ENCODE assay signal across 21 mouse cellular contexts in the genomic region with DNA sequence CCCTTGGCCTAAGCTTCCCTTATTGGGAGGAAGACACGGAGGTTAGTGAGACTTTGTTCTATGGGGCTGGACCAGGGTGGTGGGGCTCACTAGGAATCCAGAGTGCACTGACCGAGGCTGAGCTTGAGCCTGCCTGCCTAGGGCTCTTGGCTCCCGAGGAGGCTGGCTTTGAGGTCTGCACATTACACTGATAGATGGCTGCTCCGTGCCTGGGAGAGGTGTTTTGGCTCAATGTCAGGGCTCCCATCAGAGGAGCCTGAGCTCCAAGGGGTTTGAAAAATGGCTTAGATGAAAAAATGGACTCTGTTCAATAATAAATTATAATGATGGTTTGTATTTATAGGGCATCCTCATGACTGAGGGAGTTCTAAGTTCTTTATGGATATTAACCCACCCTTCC. TPM values are rescaled to one million over a fixed set of nuclear protein-coding genes. Genes with fewer than 3 reads are reported as not detected.
DNase-seq lines count a peak whose midpoint lies in the region; ATAC-seq and TF ChIP-seq lines count a peak whose summit lies in the region.
"Had no signal": no experiment of that assay in that cellular context is flagged by ENCODE, and none has a peak within 500 bp of the region (broad histone marks: within the 10 kb centered on the region; RNA-seq: fewer than 3 reads in every experiment).

No protein-coding gene starts in this region.

- H3K9me3 ChIP-seq in midbrain, embryonic 15.5 days: no peaks in the 10 kb centered on the region
- H3K9me3 ChIP-seq in midbrain, postnatal 0 days (ENCODE audit: low read length): no peaks in the 10 kb centered on the region
- H3K9me3 ChIP-seq in hindbrain, embryonic 12.5 days (replicated peaks): no peaks in the 10 kb centered on the region
- no peaks in the 10 kb centered on the region for H3K9me3 ChIP-seq in limb, embryonic 13.5 days
- H3K9me3 ChIP-seq: embryonic facial prominence, embryonic 13.5 days; forebrain, embryonic 15.5 days; heart, embryonic 10.5 days; limb, embryonic 12.5 days; liver, embryonic 13.5 days; lung, embryonic 15.5 days had no signal

- H3K4me3 ChIP-seq in midbrain, embryonic 15.5 days: no peak overlapping the region
- H3K4me3 ChIP-seq in midbrain, postnatal 0 days (ENCODE audit: low read depth, low read length): no peak overlapping the region
- no peak overlapping the region for H3K4me3 ChIP-seq in hindbrain, embryonic 12.5 days
- no peak overlapping the region for H3K4me3 ChIP-seq in limb, embryonic 13.5 days
- H3K4me3 ChIP-seq: embryonic facial prominence, embryonic 13.5 days; forebrain, embryonic 15.5 days; heart, embryonic 10.5 days; liver, embryonic 13.5 days; lung, embryonic 15.5 days had no signal

- ATAC-seq in midbrain, embryonic 15.5 days (replicated peaks): no peak
- ATAC-seq in midbrain, postnatal 0 days (ENCODE audit: low FRiP score): no peak
- ATAC-seq in hindbrain, embryonic 12.5 days (ENCODE audit: low FRiP score): peak; percentile 27; the same call in 1 of the 2 replicates
- ATAC-seq in limb, embryonic 13.5 days (ENCODE audit: low FRiP score, low read depth): 0 out of 2 replicates have a peak, but pooled peaks have one; percentile 17
- ATAC-seq: forebrain, embryonic 15.5 days; inflammation-experienced regulatory T-cells, adult 6 months; Patski had no signal

- 31% methylated on average over 4 of the region's 4 CpGs for WGBS in midbrain, embryonic 15.5 days
- WGBS in midbrain, postnatal 0 days: 40% methylated on average over 4 of the region's 4 CpGs
- WGBS in hindbrain, embryonic 12.5 days: 27% methylated on average over 4 of the region's 4 CpGs
- 21% methylated on average over 4 of the region's 4 CpGs for WGBS in limb, embryonic 13.5 days

- no peaks in the 10 kb centered on the region for H3K36me3 ChIP-seq in midbrain, embryonic 15.5 days (replicated peaks)
- H3K36me3 ChIP-seq in midbrain, postnatal 0 days (ENCODE audit: insufficient read depth, low read length): no peaks in the 10 kb centered on the region
- H3K36me3 ChIP-seq in hindbrain, embryonic 12.5 days: no peaks in the 10 kb centered on the region
- H3K36me3 ChIP-seq in limb, embryonic 13.5 days: no peaks in the 10 kb centered on the region
- H3K36me3 ChIP-seq: embryonic facial prominence, embryonic 13.5 days; forebrain, embryonic 15.5 days; heart, embryonic 10.5 days; limb, embryonic 12.5 days; liver, embryonic 13.5 days; lung, embryonic 15.5 days had no signal

- H3K27ac ChIP-seq in midbrain, embryonic 15.5 days: peak overlapping the region; percentile 8
- H3K27ac ChIP-seq in midbrain, postnatal 0 days (ENCODE audit: low read depth, low read length): no peak overlapping the region
- peak overlapping the region; percentile 70 for H3K27ac ChIP-seq in hindbrain, embryonic 12.5 days
- H3K27ac ChIP-seq in limb, embryonic 13.5 days: no peak overlapping the region
- H3K27ac ChIP-seq: embryonic facial prominence, embryonic 13.5 days; forebrain, embryonic 15.5 days; heart, embryonic 10.5 days; limb, embryonic 12.5 days; liver, embryonic 13.5 days; lung, embryonic 15.5 days had no signal

- no peak overlapping the region for H3K4me2 ChIP-seq in midbrain, embryonic 15.5 days
- no peak overlapping the region for H3K4me2 ChIP-seq in midbrain, postnatal 0 days (ENCODE audit: low read depth, low read length, poor library complexity, severe bottlenecking)
- no peak overlapping the region for H3K4me2 ChIP-seq in hindbrain, embryonic 12.5 days (replicated peaks)
- H3K4me2 ChIP-seq in limb, embryonic 13.5 days (replicated peaks): no peak overlapping the region; the same call in 1 of the 2 replicates
- H3K4me2 ChIP-seq: embryonic facial prominence, embryonic 13.5 days; forebrain, embryonic 15.5 days; liver, embryonic 13.5 days had no signal

- no peaks in the 10 kb centered on the region for H3K27me3 ChIP-seq in midbrain, embryonic 15.5 days (replicated peaks)
- H3K27me3 ChIP-seq in midbrain, postnatal 0 days (ENCODE audit: insufficient read depth, low read length): no peaks in the 10 kb centered on the region
- 0 out of 2 replicates have a peak, but pooled peaks cover 5% of the 10 kb centered on the region for H3K27me3 ChIP-seq in hindbrain, embryonic 12.5 days
- peaks cover 22% of the 10 kb centered on the region for H3K27me3 ChIP-seq in limb, embryonic 13.5 days
- H3K27me3 ChIP-seq: Patski had no signal

- no peak for TF ChIP-seq CTCF in midbrain, postnatal 0 days (IDR thresholded peaks at IDR 0.05)

- no peak for DNase-seq in midbrain, postnatal 0 days (ENCODE audit: low spot score)
- no peak for DNase-seq in spleen, adult 12 weeks (ENCODE audit: low spot score)
- DNase-seq in lung, postnatal 4 days: no peak
- DNase-seq in heart, adult 11 months: no peak
- DNase-seq: adrenal gland, adult 8-10 months; cerebellum, adult 8-10 months; gastrocnemius, postnatal 25 days; kidney, adult 9 months; liver, embryonic 13.5 days; retina, postnatal 1 day; thymus, postnatal 14 days had no signal

- H3K4me1 ChIP-seq in midbrain, embryonic 15.5 days: peaks cover 45% of the 10 kb centered on the region
- no peaks in the 10 kb centered on the region for H3K4me1 ChIP-seq in midbrain, postnatal 0 days (ENCODE audit: insufficient read depth, low read length)
- H3K4me1 ChIP-seq in hindbrain, embryonic 12.5 days: peaks cover 39% of the 10 kb centered on the region
- H3K4me1 ChIP-seq in limb, embryonic 13.5 days: peaks cover 44% of the 10 kb centered on the region

- no peak overlapping the region for H3K9ac ChIP-seq in midbrain, embryonic 15.5 days
- no peak overlapping the region for H3K9ac ChIP-seq in midbrain, postnatal 0 days (replicated peaks; ENCODE audit: low read length, poor library complexity, severe bottlenecking)
- no peak overlapping the region for H3K9ac ChIP-seq in hindbrain, embryonic 12.5 days
- no peak overlapping the region for H3K9ac ChIP-seq in limb, embryonic 13.5 days
- H3K9ac ChIP-seq: embryonic facial prominence, embryonic 13.5 days; forebrain, embryonic 15.5 days; limb, embryonic 12.5 days; liver, embryonic 13.5 days; lung, embryonic 15.5 days had no signal

RNA-seq across cellular contexts. Expression of a gene that starts 44.8 kb away (rescaled TPM):
- 1.1 and 1.2 TPM in 2 replicates for polyA plus RNA-seq in midbrain, embryonic 15.5 days (2015; fragmentation: Nextera tagmentation; extraction: Ambion mirVana)
- total RNA-seq in midbrain, postnatal 0 days (2014; rRNA removed): 0.66 TPM in 1 of 2 replicates, not detected in the other
- polyA plus RNA-seq in midbrain, postnatal 0 days (2015; fragmentation: Nextera tagmentation; extraction: Ambion mirVana): 0.59 and 0.83 TPM in 2 replicates
- 1.3 and 1.5 TPM in 2 replicates for polyA plus RNA-seq in hindbrain, embryonic 12.5 days (2016; fragmentation: Nextera tagmentation; extraction: Ambion mirVana)
- 0.48 and 0.69 TPM in 2 replicates for polyA plus RNA-seq in limb, embryonic 13.5 days (2015; fragmentation: Nextera tagmentation; extraction: Ambion mirVana)

Comparison
In these comparisons a context has a peak if more than half of its experiments do, and no peak if none do; other contexts are left out.
1. H3K27ac ChIP-seq: peak in midbrain, embryonic 15.5 days (single experiment) and hindbrain, embryonic 12.5 days (single experiment); none in midbrain, postnatal 0 days (single experiment) and limb, embryonic 13.5 days (single experiment).
2. ATAC-seq: peak in hindbrain, embryonic 12.5 days (single experiment) and limb, embryonic 13.5 days (single experiment); none in midbrain, embryonic 15.5 days (single experiment) and midbrain, postnatal 0 days (single experiment).